Mouse (Mus musculus) lung, adult 2 months (tissue): ENCODE measurements around the gene Picalm. TPM values are rescaled to one million over a fixed set of nuclear protein-coding genes. Genes with fewer than 3 reads are reported as not detected.

ENCODE experiments used
- DNase-seq: peaks from one replicate; pipeline ENCODE4 v3.0.0; 2022
- H3K4me1 ChIP-seq: fragments of 200-500 bp; 2 replicates; pipeline ENCODE4 v1.6.1; 2011; ENCODE audit warnings: low read length; ENCODE audit not compliant: control insufficient read depth, insufficient read depth
- H3K4me3 ChIP-seq: fragments of 200-500 bp; replicated peaks from 2 replicates; pipeline ENCODE3; 2011; ENCODE audit warnings: low read depth, mild to moderate bottlenecking, control low read depth, low read length; ENCODE audit errors: extremely low read depth
- CTCF ChIP-seq: fragments of 200-500 bp; IDR thresholded peaks from 2 replicates; pipeline ENCODE4 v1.5.1; 2011; ENCODE audit warnings: mild to moderate bottlenecking, low read length, control low read depth; ENCODE audit not compliant: insufficient read depth
- POLR2A ChIP-seq: fragments of 200-500 bp; IDR thresholded peaks from 2 replicates; pipeline ENCODE4 v1.6.1; 2011; ENCODE audit warnings: low read depth, mild to moderate bottlenecking, control low read depth, low read length, borderline replicate concordance; ENCODE audit errors: extremely low read depth
- WGBS: fragments of 180-500 bp; shearing (Covaris S2); methylation state at CpG from one replicate; pipeline ENCODE4 v1.1.7; 2018; 5-methylcytosine and 5-hydroxymethylcytosine counted together
- polyA plus RNA-seq: library from polyadenylated mRNA; depleted of rRNA; stranded (reverse); fragments of >200 nt; gene quantifications from 2 replicates; pipeline ENCODE4 v1.2.3, GENCODE M21; 2012

Picalm gene
- polyA plus RNA-seq, 1 experiment: 74.5 TPM

GRCm38 (mm10) chr7:90130501-90131375 lies 725 bp downstream of the Picalm start:
- under 1% methylated on average over 38 of the region's 39 CpGs for whole genome bisulfite sequencing
- Histone ChIP-seq H3K4me1 (peaks cover 7% of the 10 kb centered on the region), H3K4me3 (peak overlapping the region; percentile 94)
- no peak for DNase-seq
- TF ChIP-seq POLR2A (peak; percentile 31; the same call in 1 of the 2 replicates), CTCF (no peak)

DNA sequence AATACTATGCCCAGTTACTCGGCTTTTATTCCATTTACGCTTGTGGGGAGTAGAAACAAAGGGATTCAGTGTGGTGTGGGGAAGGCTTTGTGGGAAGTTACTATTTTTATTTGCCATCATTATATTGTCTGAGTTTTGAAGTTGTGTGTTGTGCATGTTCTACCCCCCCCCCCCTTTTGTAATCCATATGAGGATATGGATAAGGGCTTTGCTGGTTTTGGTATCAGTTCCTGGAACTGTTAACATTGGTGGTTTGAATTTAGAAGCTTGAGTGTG lies 1.3 kb downstream of the Picalm start:
- WGBS: 1% methylated on average over 2 of the region's 2 CpGs
- H3K4me3 ChIP-seq: peak overlapping the region; percentile 94
- peaks cover 7% of the 10 kb centered on the region for H3K4me1 ChIP-seq
- no peak for DNase-seq
- TF ChIP-seq POLR2A (no peak), CTCF (no peak)

- whole genome bisulfite sequencing: 2% methylated on average over 7 of the region's 7 CpGs
- no peak for TF ChIP-seq POLR2A
- H3K4me3 ChIP-seq: peak overlapping the region; percentile 72
- peaks cover 8% of the 10 kb centered on the region for H3K4me1 ChIP-seq
- peak; percentile 23 for DNase-seq
Measured at GRCm38 (mm10) chr7:90131831-90132241, 1.8 kb downstream of the Picalm start.

GRCm38 (mm10) chr7:90132322-90132721 lies 2.3 kb downstream of the Picalm start:
- DNase-seq: no peak
- 18% methylated on average over 3 of the region's 3 CpGs for WGBS
- TF ChIP-seq POLR2A (no peak), CTCF (no peak)
- H3K4me3 ChIP-seq: peak overlapping the region; percentile 72
- H3K4me1 ChIP-seq: peaks cover 10% of the 10 kb centered on the region

DNA sequence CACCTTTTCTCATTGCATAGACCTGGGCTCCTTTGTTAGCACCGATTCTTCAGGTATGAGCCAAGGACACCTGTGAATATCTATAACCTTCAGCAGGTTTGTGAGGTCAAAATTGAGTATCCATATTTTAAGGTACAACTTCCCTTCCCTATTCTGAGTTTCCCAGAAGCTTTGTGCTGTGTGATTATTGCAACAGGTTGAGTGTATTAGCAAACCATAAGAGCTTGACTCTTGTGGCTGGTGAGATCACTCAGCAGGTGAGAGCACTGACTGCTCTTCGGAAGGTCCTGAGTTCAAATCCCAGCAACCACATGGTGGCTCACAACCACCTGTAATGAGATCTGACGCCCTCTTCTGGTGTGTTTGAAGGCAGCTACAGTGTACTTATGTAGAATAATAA lies 6.7 kb downstream of the Picalm start:
- no peak overlapping the region for H3K4me3 ChIP-seq
- TF ChIP-seq POLR2A: no peak
- no peak for TF ChIP-seq CTCF
- H3K4me1 ChIP-seq: peaks cover 8% of the 10 kb centered on the region
- WGBS: 76% methylated on average over 3 of the region's 3 CpGs
- no peak for DNase-seq

DNA sequence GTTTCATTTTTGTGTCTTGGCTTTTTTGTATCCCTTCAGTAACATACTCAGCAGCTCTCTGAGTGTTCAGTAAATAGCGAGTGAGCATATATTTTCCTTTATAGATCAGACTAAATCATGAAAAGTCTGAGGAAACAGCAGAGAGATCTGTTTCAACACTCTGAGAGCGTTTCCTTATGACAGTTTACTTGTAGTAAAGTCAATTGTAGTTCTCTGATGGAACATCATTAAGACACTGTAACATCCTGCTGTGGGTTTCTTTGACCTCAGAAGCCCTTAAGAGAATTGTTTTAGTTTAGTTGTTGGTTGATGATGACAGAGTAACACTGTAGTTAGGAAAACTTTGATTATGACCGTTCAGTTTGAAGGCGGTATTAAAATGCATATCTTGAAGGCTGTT lies 8.3 kb downstream of the Picalm start:
- Histone ChIP-seq H3K4me3 (no peak overlapping the region), H3K4me1 (peaks cover 15% of the 10 kb centered on the region)
- no peak for TF ChIP-seq CTCF
- TF ChIP-seq POLR2A: no peak
- 17% methylated on average over 4 of the region's 4 CpGs for WGBS
- DNase-seq: no peak

GRCm38 (mm10) chr7:90140290-90140689 lies 10.3 kb downstream of the Picalm start:
- 40% methylated on average over 3 of the region's 3 CpGs for WGBS
- DNase-seq: no peak
- H3K4me3 ChIP-seq: no peak overlapping the region
- peaks cover 21% of the 10 kb centered on the region for H3K4me1 ChIP-seq
- TF ChIP-seq POLR2A (no peak), CTCF (no peak)

DNA sequence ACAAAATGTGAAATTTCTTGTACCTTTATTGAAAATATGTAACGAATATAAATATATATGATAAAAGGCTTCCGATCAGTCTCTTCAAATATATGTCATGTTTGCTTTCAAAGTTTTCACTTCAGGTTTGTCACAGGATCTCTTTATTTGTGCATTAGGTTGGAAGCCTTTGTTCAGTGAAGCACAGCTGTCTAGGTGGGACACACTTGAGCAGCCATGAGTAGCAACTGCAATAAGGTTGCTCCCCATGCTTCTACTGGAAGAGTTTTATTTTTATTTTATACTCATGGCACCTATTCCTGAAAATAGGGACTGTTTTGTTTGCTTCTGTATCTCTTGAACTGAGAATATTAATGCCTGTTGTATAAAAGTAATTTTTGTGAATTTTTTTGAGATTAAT lies 14.3 kb downstream of the Picalm start:
- no peak for DNase-seq
- Histone ChIP-seq H3K4me3 (no peak overlapping the region), H3K4me1 (peaks cover 43% of the 10 kb centered on the region)
- 76% methylated on average over 2 of the region's 2 CpGs for WGBS
- TF ChIP-seq CTCF: no peak
- TF ChIP-seq POLR2A: no peak

GRCm38 (mm10) chr7:90144971-90145370 lies 15.0 kb downstream of the Picalm start:
- WGBS: 40% methylated on average over 2 of the region's 2 CpGs
- no peak for DNase-seq
- no peak overlapping the region for H3K4me3 ChIP-seq
- TF ChIP-seq CTCF (no peak), POLR2A (no peak)
- peaks cover 44% of the 10 kb centered on the region for H3K4me1 ChIP-seq

GRCm38 (mm10) chr7:90145376-90145775 lies 15.4 kb downstream of the Picalm start:
- H3K4me1 ChIP-seq: peaks cover 44% of the 10 kb centered on the region
- no peak for TF ChIP-seq CTCF
- TF ChIP-seq POLR2A: no peak
- H3K4me3 ChIP-seq: no peak overlapping the region
- DNase-seq: no peak

- DNase-seq: no peak
- Histone ChIP-seq H3K4me1 (peaks cover 43% of the 10 kb centered on the region), H3K4me3 (no peak overlapping the region)
- WGBS: 13% methylated on average over 4 of the region's 4 CpGs
- TF ChIP-seq POLR2A: no peak
Measured at GRCm38 (mm10) chr7:90145897-90146296, 15.9 kb downstream of the Picalm start.
